Mouse (Mus musculus) ES-E14 (cell line): Measurements from ENCODE around the gene Ltbp1.

Source experiments
- CHD2 ChIP-seq: IDR thresholded peaks from 2 replicates; pipeline ENCODE4 v1.6.1; 2014; ENCODE audit warnings: mild to moderate bottlenecking, low read depth, low read length, inconsistent platforms
- HCFC1 ChIP-seq: IDR thresholded peaks from 2 replicates; pipeline ENCODE4 v1.6.1; 2012; ENCODE audit warnings: low read length, inconsistent platforms, borderline replicate concordance; ENCODE audit not compliant: insufficient read depth
- MAFK ChIP-seq: IDR thresholded peaks from 2 replicates; pipeline ENCODE4 v1.6.1; 2014; ENCODE audit warnings: mild to moderate bottlenecking, low read depth, low read length, inconsistent platforms; ENCODE audit not compliant: insufficient read depth
- ZC3H11A ChIP-seq: IDR thresholded peaks from 2 replicates; pipeline ENCODE4 v1.6.1; 2012; ENCODE audit warnings: low read depth, mild to moderate bottlenecking, inconsistent platforms, low read length, borderline replicate concordance
- ZNF384 ChIP-seq: IDR thresholded peaks from 2 replicates; pipeline ENCODE4 v1.6.1; 2012; ENCODE audit warnings: low read depth, low read length, inconsistent platforms

DNA sequence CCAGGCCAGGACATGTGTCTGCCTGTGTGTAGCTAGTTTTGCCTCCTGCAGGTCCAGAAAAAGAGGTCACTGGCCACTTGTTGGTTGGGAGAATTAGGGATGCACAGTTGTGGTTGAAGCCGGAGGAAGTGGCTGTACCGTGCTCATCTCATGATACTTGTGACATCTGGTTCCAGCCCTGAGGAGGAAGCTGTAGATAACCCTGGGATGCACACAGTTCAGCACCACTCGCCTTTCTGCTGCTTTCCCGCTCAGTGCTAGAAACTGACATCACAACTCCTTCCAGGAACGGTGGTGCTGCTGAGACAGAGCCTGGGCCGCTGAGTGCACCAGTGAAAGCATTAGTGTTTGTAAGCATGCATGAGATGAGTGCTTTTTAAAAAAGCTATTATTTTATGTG is 5.6 kb downstream of the Ltbp1 start:
- TF ChIP-seq HCFC1 (no peak), ZC3H11A (no peak), ZNF384 (no peak), CHD2 (no peak), MAFK (no peak)
